Mouse (Mus musculus) erythroblast, embryonic 14.5 days (primary cell): ENCODE results near the gene Deaf1. TPM values are rescaled to one million over a fixed set of nuclear protein-coding genes. Genes with fewer than 3 reads are reported as not detected.

Experiments
- H3K27me3 ChIP-seq: 2 replicates; pipeline ENCODE4 v1.6.1; 2012; ENCODE audit warnings: inconsistent platforms; ENCODE audit not compliant: control insufficient read depth
- H3K36me3 ChIP-seq: 2 replicates; pipeline ENCODE4 v1.6.1; 2012; ENCODE audit warnings: mild to moderate bottlenecking, inconsistent platforms; ENCODE audit not compliant: control insufficient read depth
- H3K4me1 ChIP-seq: 2 replicates; pipeline ENCODE4 v1.6.1; 2012; ENCODE audit warnings: inconsistent platforms; ENCODE audit not compliant: control insufficient read depth
- H3K4me3 ChIP-seq: replicated peaks from 2 replicates; pipeline ENCODE3; 2012; ENCODE audit warnings: moderate library complexity, mild to moderate bottlenecking, inconsistent platforms
- H3K9me3 ChIP-seq: 2 replicates; pipeline ENCODE4 v1.6.1; 2012; ENCODE audit warnings: low read length, inconsistent platforms, mixed read lengths; ENCODE audit not compliant: control insufficient read depth
- GATA1 ChIP-seq: IDR thresholded peaks from 2 replicates; pipeline ENCODE4 v1.6.1; 2012; ENCODE audit warnings: low read length, inconsistent platforms, mixed read lengths
- TAL1 ChIP-seq: IDR thresholded peaks from 3 replicates; pipeline ENCODE4 v1.6.1; 2012; ENCODE audit warnings: low read length, inconsistent platforms, mixed read lengths
- polyA plus RNA-seq: library from polyadenylated mRNA; stranded (reverse); fragments of >175 nt; gene quantifications from 2 replicates; pipeline ENCODE4 v1.2.3, GENCODE M21; 2012

The Deaf1 gene
- polyA plus RNA-seq, 1 experiment = 7.6 TPM

- Histone ChIP-seq H3K4me1 (peaks cover 56% of the 10 kb centered on the region), H3K36me3 (peaks cover 4% of the 10 kb centered on the region), H3K9me3 (no peaks in the 10 kb centered on the region), H3K4me3 (peak overlapping the region; percentile 17), H3K27me3 (peaks cover 23% of the 10 kb centered on the region)
- TF ChIP-seq TAL1 = no peak
- TF ChIP-seq GATA1 = no peak
These were observed 36.2 kb upstream of the Deaf1 start for GRCm38 (mm10) chr7:141363752-141364125.

DNA sequence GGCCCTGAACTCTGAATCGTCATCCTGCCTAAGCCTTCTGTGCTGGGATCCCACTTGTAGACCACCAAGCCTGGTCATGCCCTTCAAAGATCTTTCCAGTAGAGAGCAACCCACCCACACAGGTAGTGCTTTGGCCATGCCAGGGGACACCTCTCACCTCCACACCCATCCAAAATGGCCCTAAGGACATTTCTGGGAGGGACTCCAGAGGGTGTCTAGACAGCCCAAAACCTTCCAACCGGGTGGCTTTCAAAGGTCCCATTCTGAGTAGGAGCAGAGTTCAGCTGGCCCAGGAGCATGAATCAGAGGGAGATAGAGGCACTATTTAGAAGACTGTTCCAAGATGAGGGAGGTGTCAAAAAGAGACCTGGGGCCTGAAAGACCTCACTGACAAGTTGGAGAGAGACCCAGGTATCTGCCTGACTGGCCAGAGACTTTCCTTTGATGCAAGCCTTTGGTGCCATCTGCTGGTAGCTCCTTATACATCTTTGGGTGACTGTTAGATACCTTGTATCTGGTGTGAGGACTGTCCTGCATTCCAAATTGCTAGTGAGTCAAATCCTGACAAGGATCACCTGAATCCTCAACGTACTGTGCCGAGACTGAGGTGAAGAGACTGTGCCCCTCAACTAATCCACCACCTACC is 35.7 kb upstream of the Deaf1 start:
- Histone ChIP-seq H3K4me3 (no peak overlapping the region), H3K27me3 (peaks cover 23% of the 10 kb centered on the region), H3K4me1 (peaks cover 54% of the 10 kb centered on the region), H3K36me3 (peaks cover 4% of the 10 kb centered on the region), H3K9me3 (no peaks in the 10 kb centered on the region)
- TF ChIP-seq TAL1 (no peak), GATA1 (no peak)

- Histone ChIP-seq H3K4me3 (no peak overlapping the region), H3K9me3 (no peaks in the 10 kb centered on the region), H3K4me1 (peaks cover 53% of the 10 kb centered on the region), H3K36me3 (peaks cover 10% of the 10 kb centered on the region), H3K27me3 (peaks cover 37% of the 10 kb centered on the region)
- no peak for TF ChIP-seq GATA1
- no peak for TF ChIP-seq TAL1
These were observed 34.0 kb upstream of the Deaf1 start for GRCm38 (mm10) chr7:141361510-141361909.

GRCm38 (mm10) chr7:141356971-141357370 is 29.5 kb upstream of the Deaf1 start:
- Histone ChIP-seq H3K9me3 (no peaks in the 10 kb centered on the region), H3K27me3 (peaks cover 60% of the 10 kb centered on the region)

DNA sequence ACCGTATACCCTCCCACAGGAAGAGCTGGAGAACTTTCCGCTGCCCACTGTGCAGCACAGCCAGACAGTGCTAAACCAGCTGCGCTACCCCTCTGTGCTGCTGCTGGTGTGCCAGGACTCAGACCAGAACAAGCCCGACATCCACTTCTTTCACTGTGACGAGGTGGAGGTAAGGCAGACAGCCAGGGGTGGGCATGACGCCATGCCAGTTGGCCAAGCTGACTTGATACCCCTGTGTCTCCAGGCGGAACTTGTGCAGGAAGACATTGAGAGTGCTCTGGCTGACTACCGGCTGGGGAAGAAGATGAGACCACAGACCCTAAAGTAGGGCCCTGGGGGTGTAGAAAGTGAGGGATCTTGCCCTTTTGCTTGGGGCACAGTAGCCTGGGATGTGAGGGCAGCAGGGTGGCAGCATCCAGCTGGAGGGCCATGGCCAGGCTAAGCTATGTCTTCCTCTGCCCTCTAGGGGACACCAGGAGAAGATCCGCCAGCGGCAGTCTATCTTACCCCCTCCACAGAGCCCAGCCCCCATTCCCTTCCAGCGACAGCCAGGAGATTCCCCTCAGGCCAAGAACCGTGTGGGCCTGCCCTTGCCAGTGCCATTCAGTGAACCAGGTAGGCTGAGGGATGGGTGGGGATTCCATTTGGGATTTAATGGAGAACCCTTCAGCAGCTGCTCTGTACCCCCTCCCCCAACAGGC is 28.3 kb upstream of the Deaf1 start:
- Histone ChIP-seq H3K36me3 (peaks cover 9% of the 10 kb centered on the region; the same call in 1 of the 2 replicates), H3K4me1 (peaks cover 7% of the 10 kb centered on the region), H3K27me3 (peaks cover 49% of the 10 kb centered on the region), H3K4me3 (no peak overlapping the region), H3K9me3 (no peaks in the 10 kb centered on the region)
- TF ChIP-seq GATA1 (no peak), TAL1 (no peak)

More at GRCm38 (mm10) chr7:141356971-141357370, 29.5 kb upstream of the Deaf1 start:
- Histone ChIP-seq H3K36me3 (peaks cover 11% of the 10 kb centered on the region; the same call in 1 of the 2 replicates), H3K4me3 (no peak overlapping the region), H3K4me1 (peaks cover 15% of the 10 kb centered on the region)
- no peak for TF ChIP-seq TAL1
- no peak for TF ChIP-seq GATA1

DNA sequence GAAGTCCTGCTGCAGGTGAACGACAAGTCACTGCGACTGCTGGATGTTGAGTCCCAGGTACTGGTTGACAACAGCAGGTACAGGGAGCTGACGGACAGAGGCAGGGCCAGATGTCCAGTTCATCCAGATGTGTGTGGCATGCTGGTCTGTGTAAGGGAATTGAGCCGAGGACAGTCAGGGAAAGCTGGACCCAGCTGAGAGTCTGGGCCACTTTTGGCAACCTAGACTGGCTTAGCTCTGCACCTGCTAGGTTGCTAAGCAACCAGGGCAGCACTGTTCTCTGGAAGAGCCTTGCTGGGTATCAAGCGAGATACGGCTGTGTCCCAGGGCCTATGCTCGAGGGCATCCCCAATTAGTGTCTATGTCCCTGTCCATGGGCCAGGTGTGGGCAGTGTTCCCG is 27.6 kb upstream of the Deaf1 start:
- no peak for TF ChIP-seq TAL1
- no peak for TF ChIP-seq GATA1
- Histone ChIP-seq H3K4me3 (no peak overlapping the region), H3K4me1 (peaks cover 4% of the 10 kb centered on the region), H3K9me3 (no peaks in the 10 kb centered on the region), H3K27me3 (peaks cover 42% of the 10 kb centered on the region), H3K36me3 (peaks cover 9% of the 10 kb centered on the region; the same call in 1 of the 2 replicates)

- H3K4me1 ChIP-seq = no peaks in the 10 kb centered on the region; the same call in 1 of the 2 replicates
- H3K4me3 ChIP-seq = no peak overlapping the region
- H3K9me3 ChIP-seq = no peaks in the 10 kb centered on the region
- H3K36me3 ChIP-seq = peaks cover 3% of the 10 kb centered on the region; the same call in 1 of the 2 replicates
- TF ChIP-seq TAL1 (no peak), GATA1 (no peak)
- peaks cover 18% of the 10 kb centered on the region for H3K27me3 ChIP-seq
These were observed 23.6 kb upstream of the Deaf1 start for GRCm38 (mm10) chr7:141351061-141351460.

DNA sequence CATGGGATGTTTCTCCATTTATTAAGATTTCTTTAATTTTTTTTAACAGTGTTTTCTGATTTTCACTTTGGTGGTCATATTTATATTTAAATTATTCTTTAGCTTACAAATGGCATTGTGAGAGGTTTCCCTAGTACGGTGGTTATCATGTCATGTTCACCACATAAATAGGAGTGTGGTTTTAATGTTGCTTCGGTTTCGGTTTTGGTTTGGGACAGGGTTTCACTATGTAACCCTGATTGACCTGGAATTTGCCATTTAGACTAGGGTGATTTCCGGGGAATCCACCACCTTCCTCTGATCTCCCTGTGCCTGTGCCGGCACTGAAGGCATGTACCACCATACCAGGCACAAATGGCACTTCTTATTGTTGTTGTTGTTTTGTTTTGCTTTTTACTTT is 17.3 kb upstream of the Deaf1 start:
- no peaks in the 10 kb centered on the region for H3K9me3 ChIP-seq
- no peaks in the 10 kb centered on the region for H3K4me1 ChIP-seq
- TF ChIP-seq GATA1 (no peak), TAL1 (no peak)
- no peaks in the 10 kb centered on the region for H3K36me3 ChIP-seq
- H3K27me3 ChIP-seq = peaks cover 4% of the 10 kb centered on the region
- no peak overlapping the region for H3K4me3 ChIP-seq

DNA sequence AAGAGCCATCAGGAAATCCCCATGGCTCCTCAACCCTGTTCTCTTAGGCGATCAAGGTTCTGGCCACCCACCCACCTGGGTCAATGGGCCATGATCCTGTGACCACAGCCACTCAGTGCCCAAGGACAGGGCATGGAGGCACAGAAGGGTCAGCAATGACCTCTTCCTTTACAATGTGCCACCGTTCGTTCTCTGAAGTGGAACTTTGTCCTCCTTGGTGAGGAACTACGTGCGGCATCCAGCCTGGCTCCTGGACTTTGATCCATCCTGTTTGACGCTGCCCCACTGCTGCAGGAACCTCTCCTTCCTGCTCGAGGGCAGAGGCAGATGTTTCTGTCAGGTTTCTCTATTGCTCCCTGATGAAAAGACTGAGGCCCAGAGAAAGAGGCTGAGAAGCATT is 16.2 kb upstream of the Deaf1 start:
- no peak for TF ChIP-seq GATA1
- TF ChIP-seq TAL1 = no peak
- Histone ChIP-seq H3K36me3 (no peaks in the 10 kb centered on the region), H3K4me3 (no peak overlapping the region), H3K27me3 (peaks cover 8% of the 10 kb centered on the region), H3K4me1 (peaks cover 7% of the 10 kb centered on the region), H3K9me3 (no peaks in the 10 kb centered on the region)
